Mouse (Mus musculus): Measurements from ENCODE around the gene Gm1123. TPM values are rescaled to one million over a fixed set of nuclear protein-coding genes. Genes with fewer than 3 reads are reported as not detected.
A peak's percentile ranks its signal among the peaks of the same experiment; 100 is the strongest.

The Gm1123 gene
- polyA plus RNA-seq, 1 experiment: 0.25 TPM

DNA sequence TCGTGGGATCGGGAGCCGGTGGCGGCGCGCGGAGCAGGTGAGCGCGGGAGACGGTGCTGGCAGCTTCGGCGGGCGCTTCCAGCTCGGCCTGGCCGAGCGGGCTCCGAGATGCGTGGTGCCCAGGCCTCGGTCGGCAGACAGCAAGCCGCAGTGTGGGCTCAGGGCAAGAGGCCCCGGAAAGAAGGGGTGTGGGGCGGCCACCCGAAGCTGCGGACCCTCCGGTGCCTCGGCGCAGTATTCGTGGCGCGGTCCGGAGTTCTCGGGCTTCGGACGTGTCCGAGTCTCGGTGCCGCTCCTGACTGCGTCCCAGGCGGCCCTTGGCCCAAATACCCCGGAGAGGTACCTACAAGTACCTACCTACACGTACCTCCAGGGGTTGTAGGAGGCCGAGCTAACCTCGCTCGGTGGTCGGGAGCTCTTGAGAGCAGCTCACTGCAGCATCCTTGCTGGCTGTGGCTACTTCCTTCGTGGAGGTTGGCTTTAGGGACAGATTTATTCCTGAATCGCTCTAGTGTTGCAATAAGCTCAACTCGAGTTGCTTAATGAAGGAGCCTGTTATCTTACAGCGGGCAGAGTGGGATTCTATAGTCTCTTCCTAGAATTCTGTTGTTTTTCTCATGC is 48.9 kb downstream of the Gm1123 start:
- no peaks in the 10 kb centered on the region for H3K27me3 ChIP-seq (replicated peaks; ENCODE audit: control insufficient read depth, insufficient read depth, low read length)
- DNase-seq: no peak
- no peaks in the 10 kb centered on the region for H3K36me3 ChIP-seq (ENCODE audit: control insufficient read depth, insufficient read depth, low read length)
- H3K4me3 ChIP-seq (ENCODE audit: insufficient read depth, low read depth, low read length): peak overlapping the region; percentile 96
- peaks cover 4% of the 10 kb centered on the region; the same call in 1 of the 2 replicates for H3K4me1 ChIP-seq (ENCODE audit: control insufficient read depth, insufficient read depth, low read length)
- H3K27ac ChIP-seq (ENCODE audit: insufficient read depth, low read depth, low read length): no peak overlapping the region
- 1% methylated on average over 50 of the region's 50 CpGs for WGBS
- TF ChIP-seq CTCF (conservative IDR thresholded peaks at IDR 0.05; ENCODE audit: insufficient read depth, insufficient read length, low read depth, low read length) (no peak), POLR2A (IDR thresholded peaks at IDR 0.05; ENCODE audit: low read depth, low read length) (no peak)

DNA sequence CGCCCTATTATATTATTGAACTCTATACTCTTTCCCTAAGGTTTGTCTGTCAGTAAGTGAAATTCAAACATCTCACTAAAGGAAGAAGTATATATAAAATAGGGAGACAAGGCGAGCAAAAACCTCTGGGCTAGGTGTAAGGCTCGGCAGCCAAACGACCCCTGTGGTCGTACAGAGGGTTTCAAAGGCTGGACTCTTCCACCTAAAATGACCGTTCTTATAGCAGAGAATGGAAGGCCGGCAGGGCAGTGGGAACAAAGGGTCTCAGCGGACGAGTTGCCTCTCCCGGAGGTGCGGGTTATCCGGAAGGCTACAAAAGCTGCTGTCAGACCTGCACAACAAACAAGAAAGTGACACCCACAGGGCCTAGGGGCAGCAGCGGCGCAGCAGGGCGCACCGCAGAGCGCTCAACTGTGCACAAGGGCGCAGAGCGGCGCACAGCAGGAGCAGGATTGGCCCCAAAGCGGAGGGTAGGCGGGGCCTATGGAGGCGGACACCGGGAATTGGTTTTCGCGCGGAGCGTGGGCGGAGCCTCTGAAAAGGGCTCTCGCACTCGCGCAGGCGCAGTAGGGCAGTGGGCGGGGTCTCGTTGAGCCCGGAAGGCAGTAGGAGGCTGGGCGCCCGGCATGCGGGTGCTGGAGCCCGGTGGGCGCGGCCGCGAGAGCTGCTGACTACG is 49.6 kb downstream of the Gm1123 start, which contains the start of gene Faim:
Gene Faim, plus strand, starts transcription at position 574 of the 676 bp plus-strand sequence.
- WGBS: 1% methylated on average over 45 of the region's 45 CpGs
- DNase-seq: peak; percentile 100
- Histone ChIP-seq H3K27ac (ENCODE audit: insufficient read depth, low read depth, low read length) (no peak within 1 kb of the TSS; the same call in 1 of the 2 replicates), H3K4me3 (ENCODE audit: insufficient read depth, low read depth, low read length) (peak within 1 kb of the TSS; percentile 96), H3K4me1 (ENCODE audit: control insufficient read depth, insufficient read depth, low read length) (peaks cover 4% of the 10 kb centered on the region; the same call in 1 of the 2 replicates), H3K36me3 (ENCODE audit: control insufficient read depth, insufficient read depth, low read length) (no peaks in the 10 kb centered on the region), H3K27me3 (replicated peaks; ENCODE audit: control insufficient read depth, insufficient read depth, low read length) (no peaks in the 10 kb centered on the region)
- TF ChIP-seq CTCF (conservative IDR thresholded peaks at IDR 0.05; ENCODE audit: insufficient read depth, insufficient read length, low read depth, low read length) (no peak), POLR2A (IDR thresholded peaks at IDR 0.05; ENCODE audit: low read depth, low read length) (peak; percentile 67)

DNA sequence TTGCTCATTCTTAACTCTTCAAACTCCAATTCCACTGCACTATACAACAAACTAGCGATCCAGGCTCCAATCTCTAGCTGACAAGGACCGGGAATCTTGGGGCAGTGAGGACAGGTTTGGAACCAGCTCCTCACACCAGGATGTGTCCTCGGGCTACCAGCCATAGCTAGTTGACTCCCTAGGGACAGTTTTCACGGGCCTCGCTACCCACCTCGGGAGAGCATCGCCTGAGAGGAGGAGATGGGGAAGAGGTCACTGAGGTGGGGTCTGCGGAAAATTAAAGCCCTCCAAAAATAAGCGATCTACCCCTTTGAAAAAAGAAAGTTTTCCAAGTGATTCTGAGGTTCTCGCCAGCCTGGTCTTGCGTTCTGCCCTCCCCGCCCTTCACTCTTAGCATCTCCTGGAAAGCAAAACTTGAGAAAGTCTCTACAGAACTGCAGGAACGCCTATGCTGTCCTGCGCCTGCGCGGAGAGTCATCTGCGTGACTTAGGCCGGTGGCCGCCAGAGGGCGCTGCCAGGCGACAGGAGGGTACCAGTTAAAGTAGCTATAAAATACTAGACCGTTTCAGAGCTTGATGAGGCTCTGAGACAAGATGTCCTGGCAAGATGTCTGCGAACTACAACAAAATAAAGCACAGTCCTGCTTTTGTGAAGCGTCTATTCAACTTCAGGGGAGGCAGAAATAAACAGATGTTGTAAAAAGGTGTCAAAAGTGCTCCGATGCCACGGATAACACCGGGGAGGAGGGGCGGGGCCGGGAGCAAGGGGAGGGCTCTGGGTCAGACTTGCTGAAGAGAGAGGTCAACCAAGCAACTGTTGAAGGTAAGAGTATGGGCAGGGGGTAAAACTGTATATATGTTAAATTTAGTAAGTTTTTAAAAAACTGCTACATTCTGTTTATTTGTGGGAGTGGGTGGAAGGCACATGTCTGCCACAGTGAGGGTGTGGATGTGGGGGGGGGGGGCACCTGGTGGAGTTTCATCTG is 55.8 kb downstream of the Gm1123 start:
- TF ChIP-seq CTCF (conservative IDR thresholded peaks at IDR 0.05; ENCODE audit: insufficient read depth, insufficient read length, low read depth, low read length): peak; percentile 95
- TF ChIP-seq POLR2A (IDR thresholded peaks at IDR 0.05; ENCODE audit: low read depth, low read length): no peak
- WGBS: 4% methylated on average over 29 of the region's 29 CpGs
- no peaks in the 10 kb centered on the region for H3K27me3 ChIP-seq (replicated peaks; ENCODE audit: control insufficient read depth, insufficient read depth, low read length)
- peak; percentile 87 for DNase-seq
- H3K4me1 ChIP-seq (ENCODE audit: control insufficient read depth, insufficient read depth, low read length): no peaks in the 10 kb centered on the region
- H3K4me3 ChIP-seq (ENCODE audit: insufficient read depth, low read depth, low read length): no peak overlapping the region
- no peak overlapping the region for H3K27ac ChIP-seq (ENCODE audit: insufficient read depth, low read depth, low read length)
- H3K36me3 ChIP-seq (ENCODE audit: control insufficient read depth, insufficient read depth, low read length): no peaks in the 10 kb centered on the region

DNA sequence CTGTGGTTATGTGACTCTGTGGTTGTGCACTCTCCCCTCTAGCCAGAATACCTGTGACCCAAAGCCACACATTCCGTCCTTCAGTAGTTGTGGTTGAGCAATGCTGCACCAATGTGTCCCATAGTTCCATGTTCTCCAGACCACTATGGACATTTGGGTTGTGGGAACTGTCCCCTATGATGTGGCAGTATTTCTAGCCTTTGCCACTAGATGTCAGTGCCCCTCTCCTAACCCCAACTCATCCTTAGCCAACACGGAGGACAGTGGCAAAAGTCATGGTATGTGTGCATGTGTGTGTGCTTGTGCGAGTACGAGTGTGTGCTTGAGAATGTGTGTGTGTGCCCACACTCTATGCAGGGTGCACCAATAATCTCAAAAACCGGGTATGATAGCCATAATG is 59.0 kb downstream of the Gm1123 start:
- Histone ChIP-seq H3K4me3 (ENCODE audit: insufficient read depth, low read depth, low read length) (no peak overlapping the region), H3K27ac (ENCODE audit: insufficient read depth, low read depth, low read length) (no peak overlapping the region), H3K4me1 (ENCODE audit: control insufficient read depth, insufficient read depth, low read length) (no peaks in the 10 kb centered on the region), H3K36me3 (ENCODE audit: control insufficient read depth, insufficient read depth, low read length) (no peaks in the 10 kb centered on the region), H3K27me3 (replicated peaks; ENCODE audit: control insufficient read depth, insufficient read depth, low read length) (peaks cover 3% of the 10 kb centered on the region)
- TF ChIP-seq POLR2A (IDR thresholded peaks at IDR 0.05; ENCODE audit: low read depth, low read length) (no peak), CTCF (conservative IDR thresholded peaks at IDR 0.05; ENCODE audit: insufficient read depth, insufficient read length, low read depth, low read length) (peak; percentile 59)
- WGBS: 43% methylated on average over 5 of the region's 5 CpGs
- DNase-seq: no peak

- TF ChIP-seq POLR2A (IDR thresholded peaks at IDR 0.05; ENCODE audit: low read depth, low read length): no peak
- no peak for TF ChIP-seq CTCF (conservative IDR thresholded peaks at IDR 0.05; ENCODE audit: insufficient read depth, insufficient read length, low read depth, low read length)
- H3K27me3 ChIP-seq (replicated peaks; ENCODE audit: control insufficient read depth, insufficient read depth, low read length): peaks cover 3% of the 10 kb centered on the region
- no peaks in the 10 kb centered on the region for H3K36me3 ChIP-seq (ENCODE audit: control insufficient read depth, insufficient read depth, low read length)
- H3K4me1 ChIP-seq (ENCODE audit: control insufficient read depth, insufficient read depth, low read length): no peaks in the 10 kb centered on the region
- 87% methylated on average over 1 of the region's 1 CpGs for WGBS
- DNase-seq: no peak
- H3K4me3 ChIP-seq (ENCODE audit: insufficient read depth, low read depth, low read length): no peak overlapping the region
- H3K27ac ChIP-seq (ENCODE audit: insufficient read depth, low read depth, low read length): no peak overlapping the region
Measured at GRCm38 (mm10) chr9:98976081-98976480, 59.4 kb downstream of the Gm1123 start.

DNA sequence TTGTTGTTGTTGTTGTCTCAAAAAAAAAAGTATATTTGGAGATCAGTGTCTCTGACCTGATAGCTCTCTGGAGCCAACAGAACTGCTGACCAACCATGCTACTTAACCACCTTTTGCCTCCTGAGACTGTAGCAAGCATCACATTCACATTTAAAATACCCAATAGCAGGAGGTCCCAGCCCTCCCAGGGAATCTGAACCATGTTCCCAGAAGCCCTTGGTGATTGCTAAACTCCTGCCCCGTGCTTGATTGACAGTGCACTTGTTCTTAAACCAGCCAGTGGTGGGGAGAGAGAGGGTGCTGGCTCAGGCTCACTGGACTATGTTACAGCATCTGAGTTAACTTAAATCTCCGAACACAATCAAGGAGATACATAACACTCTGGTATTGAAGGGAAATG is 60.6 kb downstream of the Gm1123 start:
- 37% methylated on average over 2 of the region's 2 CpGs for WGBS
- no peak overlapping the region for H3K4me3 ChIP-seq (ENCODE audit: insufficient read depth, low read depth, low read length)
- TF ChIP-seq POLR2A (IDR thresholded peaks at IDR 0.05; ENCODE audit: low read depth, low read length) (no peak), CTCF (conservative IDR thresholded peaks at IDR 0.05; ENCODE audit: insufficient read depth, insufficient read length, low read depth, low read length) (no peak)
- DNase-seq: no peak
- H3K4me1 ChIP-seq (ENCODE audit: control insufficient read depth, insufficient read depth, low read length): no peaks in the 10 kb centered on the region
- no peak overlapping the region for H3K27ac ChIP-seq (ENCODE audit: insufficient read depth, low read depth, low read length)
- peaks cover 3% of the 10 kb centered on the region for H3K27me3 ChIP-seq (replicated peaks; ENCODE audit: control insufficient read depth, insufficient read depth, low read length)
- H3K36me3 ChIP-seq (ENCODE audit: control insufficient read depth, insufficient read depth, low read length): no peaks in the 10 kb centered on the region
